Mouse (Mus musculus) midbrain, embryonic 11.5 days (tissue): ENCODE measurements at regions not wholly inside any gene's neighbourhood (a gene's known extent, or its start where the extent isn't known, plus 50 kb on each side); places are given as distances from the start of the nearest gene placed in this dataset.

Experiments used
- ATAC-seq: fragments of 200-750 bp; cut with Nextera tagmentation; 2 replicates; pipeline ENCODE4 v1.8.0; 2017; ENCODE audit warnings: moderate TSS enrichment, moderate library complexity; ENCODE audit not compliant: low FRiP score
- DNase-seq: peaks from one replicate; pipeline ENCODE4 v3.0.0; 2015; ENCODE audit warnings: low spot score; ENCODE audit errors: missing footprints
- H3K27ac ChIP-seq: fragments of 300-500 bp; sonication (generic); 2 replicates; pipeline ENCODE4 v1.5.1; 2014; ENCODE audit warnings: low read depth, low read length
- H3K27me3 ChIP-seq: fragments of 300-500 bp; sonication (generic); 2 replicates; pipeline ENCODE4 v1.6.1; 2014; ENCODE audit warnings: mild to moderate bottlenecking, low read length, moderate library complexity, mixed read lengths; ENCODE audit not compliant: control insufficient read depth, insufficient read depth
- H3K36me3 ChIP-seq: fragments of 300-500 bp; sonication (generic); 2 replicates; pipeline ENCODE4 v1.6.1; 2014; ENCODE audit warnings: mild to moderate bottlenecking, low read length, moderate library complexity, mixed read lengths; ENCODE audit not compliant: control insufficient read depth, insufficient read depth
- H3K4me1 ChIP-seq: fragments of 300-500 bp; sonication (generic); 2 replicates; pipeline ENCODE4 v1.6.1; 2014; ENCODE audit warnings: low read length; ENCODE audit not compliant: control insufficient read depth, insufficient read depth
- H3K4me2 ChIP-seq: fragments of 300-500 bp; sonication (generic); 2 replicates; pipeline ENCODE4 v1.6.1; 2014; ENCODE audit warnings: mild to moderate bottlenecking, moderate library complexity
- H3K4me3 ChIP-seq: fragments of 300-500 bp; sonication (generic); 2 replicates; pipeline ENCODE4 v1.5.1; 2014; ENCODE audit warnings: low read depth, low read length
- H3K9ac ChIP-seq: fragments of 300-500 bp; sonication (generic); 2 replicates; pipeline ENCODE4 v1.6.1; 2014; ENCODE audit warnings: low read length
- H3K9me3 ChIP-seq: fragments of 300-500 bp; sonication (generic); 2 replicates; pipeline ENCODE4 v1.6.1; 2016; ENCODE audit warnings: low read length; ENCODE audit not compliant: control insufficient read depth
- WGBS: fragments of 180-500 bp; shearing (Covaris S2); extraction: QIAGEN DNeasy Blood & Tissue Kit; methylation state at CpG from one replicate; pipeline ENCODE4 v1.1.7; 2014; 5-methylcytosine and 5-hydroxymethylcytosine counted together

GRCm38 (mm10) chr14:120600414-120600935, 122.2 kb downstream of the Rap2a start:
- Histone ChIP-seq H3K4me1 (no peaks in the 10 kb centered on the region), H3K27ac (no peak overlapping the region), H3K36me3 (no peaks in the 10 kb centered on the region), H3K4me3 (no peak overlapping the region), H3K4me2 (no peak overlapping the region), H3K9ac (no peak overlapping the region), H3K27me3 (no peaks in the 10 kb centered on the region), H3K9me3 (no peaks in the 10 kb centered on the region)
- 91% methylated on average over 9 of the region's 9 CpGs for WGBS
- ATAC-seq (peak; percentile 14; the same call in 1 of the 2 replicates), DNase-seq (no peak)

GRCm38 (mm10) chr14:120601510-120601909, 123.3 kb downstream of the Rap2a start:
- Histone ChIP-seq H3K9ac (no peak overlapping the region), H3K4me1 (no peaks in the 10 kb centered on the region), H3K9me3 (no peaks in the 10 kb centered on the region), H3K27ac (no peak overlapping the region), H3K27me3 (no peaks in the 10 kb centered on the region), H3K4me2 (no peak overlapping the region), H3K4me3 (no peak overlapping the region), H3K36me3 (no peaks in the 10 kb centered on the region)
- ATAC-seq (no peak), DNase-seq (no peak)
- 90% methylated on average over 7 of the region's 7 CpGs for WGBS

DNA sequence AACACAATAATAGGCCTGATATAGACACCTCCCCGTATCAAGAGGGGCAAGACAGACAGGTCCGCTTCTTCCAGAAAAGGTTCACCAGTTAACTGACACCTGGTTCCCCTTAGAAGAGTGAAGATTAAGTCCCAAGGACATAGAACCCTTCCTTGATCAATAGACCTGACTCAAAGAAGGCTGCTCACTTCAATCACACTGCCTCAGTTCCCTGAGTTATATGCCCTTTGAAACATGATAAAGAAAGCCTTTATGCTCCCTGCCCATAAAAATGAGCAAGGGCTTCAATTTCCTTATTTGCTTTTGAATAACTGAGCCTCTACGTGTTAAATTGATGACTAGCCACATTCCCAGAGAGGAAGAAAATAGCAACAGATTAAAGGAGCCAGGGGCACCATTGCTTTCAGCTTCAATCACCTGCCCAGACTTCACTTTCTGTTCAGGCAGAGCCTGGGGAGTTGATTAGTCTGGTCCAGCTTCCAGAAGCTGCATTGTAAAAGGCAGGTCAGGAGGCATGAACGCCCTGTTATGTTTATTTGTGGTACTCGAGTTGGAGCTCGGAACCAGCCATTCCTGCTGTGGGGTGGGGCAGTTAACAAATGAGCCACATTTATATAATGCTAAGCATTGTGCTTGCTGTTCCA, 125.7 kb downstream of the Rap2a start:
- WGBS: 77% methylated on average over 6 of the region's 6 CpGs
- no peaks in the 10 kb centered on the region for H3K4me1 ChIP-seq
- H3K27me3 ChIP-seq: no peaks in the 10 kb centered on the region
- H3K9ac ChIP-seq: no peak overlapping the region
- H3K4me2 ChIP-seq: no peak overlapping the region
- no peaks in the 10 kb centered on the region for H3K9me3 ChIP-seq
- H3K4me3 ChIP-seq: no peak overlapping the region
- H3K36me3 ChIP-seq: no peaks in the 10 kb centered on the region
- no peak overlapping the region for H3K27ac ChIP-seq
- DNase-seq (no peak), ATAC-seq (no peak)

DNA sequence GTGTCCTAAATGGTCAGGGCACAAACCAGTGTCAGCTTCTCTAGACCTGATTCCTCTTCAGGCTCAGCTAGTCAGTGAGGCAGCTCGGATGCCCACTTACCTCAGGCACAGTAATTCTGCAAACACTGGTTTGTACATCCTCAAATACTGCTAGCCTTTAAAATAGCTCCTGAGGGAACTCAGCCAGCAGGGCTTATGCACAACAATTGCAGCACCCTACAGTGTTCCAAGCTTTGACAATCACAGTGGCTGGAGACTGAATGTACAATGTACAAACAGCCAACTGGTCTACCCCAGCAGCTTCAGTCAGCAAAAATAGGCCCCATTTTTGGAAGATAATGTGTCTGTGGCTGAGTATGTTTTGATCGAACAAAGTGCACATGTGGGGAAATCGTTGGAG, 129.6 kb downstream of the Rap2a start:
- Histone ChIP-seq H3K4me3 (no peak overlapping the region), H3K9me3 (no peaks in the 10 kb centered on the region), H3K4me1 (no peaks in the 10 kb centered on the region), H3K36me3 (no peaks in the 10 kb centered on the region), H3K27me3 (no peaks in the 10 kb centered on the region), H3K27ac (no peak overlapping the region), H3K4me2 (no peak overlapping the region), H3K9ac (no peak overlapping the region)
- no peak for ATAC-seq
- 81% methylated on average over 3 of the region's 3 CpGs for WGBS
- no peak for DNase-seq

DNA sequence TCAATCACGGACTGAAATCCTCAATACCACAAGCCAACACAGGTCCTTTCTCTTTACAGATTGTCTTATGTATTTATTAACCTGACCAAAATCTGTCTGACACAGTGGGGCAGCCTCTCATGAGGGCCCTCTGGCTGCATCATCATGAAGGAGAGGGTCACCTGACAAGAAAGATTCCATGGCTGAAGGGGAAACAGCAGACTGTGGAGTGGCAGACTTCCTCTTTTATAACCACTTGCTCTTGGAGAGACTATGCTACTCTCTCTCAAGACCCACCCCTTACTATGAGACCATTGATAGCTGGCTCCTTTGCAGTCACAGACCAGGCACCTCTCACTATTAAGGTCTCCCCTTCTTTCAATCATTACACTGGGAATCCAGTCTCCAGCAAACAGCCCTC, 133.1 kb downstream of the Rap2a start:
- Histone ChIP-seq H3K4me1 (no peaks in the 10 kb centered on the region), H3K36me3 (no peaks in the 10 kb centered on the region)

DNA sequence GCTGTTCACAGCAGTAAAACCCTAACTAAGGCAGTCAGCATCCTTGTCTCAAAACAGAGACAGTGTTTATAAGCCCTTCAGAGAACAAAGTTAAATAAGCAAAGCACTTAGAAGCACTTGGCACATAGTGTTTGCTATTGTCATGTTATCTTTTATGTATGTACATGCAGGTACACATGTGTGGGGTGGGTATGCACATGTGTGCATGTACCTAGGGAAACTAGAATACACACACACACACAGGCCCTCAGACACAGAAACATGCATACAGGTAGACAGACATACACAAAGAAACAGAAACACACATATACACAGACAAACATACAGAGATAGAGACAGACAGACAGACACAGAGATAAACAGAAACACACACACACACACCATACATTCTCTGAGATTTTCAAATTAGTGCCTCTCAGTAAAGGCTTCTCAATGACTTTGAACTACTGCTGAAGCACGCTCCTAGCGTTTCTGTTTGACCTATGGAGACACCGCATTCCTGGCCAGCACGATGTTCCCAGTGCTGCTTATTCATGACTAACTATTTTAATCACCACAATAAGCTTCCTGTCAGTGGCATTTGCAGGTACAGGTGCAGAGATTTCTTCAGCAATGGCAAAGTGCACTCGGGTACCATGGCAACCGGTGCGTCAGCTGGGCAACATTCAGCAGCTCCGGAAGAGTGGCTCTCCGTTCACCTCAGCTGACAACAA, 148.1 kb downstream of the Rap2a start:
- DNase-seq (no peak), ATAC-seq (no peak)
- H3K9me3 ChIP-seq: no peaks in the 10 kb centered on the region
- no peak overlapping the region for H3K27ac ChIP-seq
- no peak overlapping the region for H3K9ac ChIP-seq
- no peaks in the 10 kb centered on the region for H3K4me1 ChIP-seq
- WGBS: 81% methylated on average over 9 of the region's 9 CpGs
- H3K36me3 ChIP-seq: no peaks in the 10 kb centered on the region
- H3K4me2 ChIP-seq: no peak overlapping the region
- H3K4me3 ChIP-seq: no peak overlapping the region
- H3K27me3 ChIP-seq: no peaks in the 10 kb centered on the region

More for the DNA sequence above, 133.1 kb downstream of the Rap2a start:
- Histone ChIP-seq H3K4me3 (no peak overlapping the region), H3K27me3 (no peaks in the 10 kb centered on the region), H3K9ac (no peak overlapping the region), H3K9me3 (no peaks in the 10 kb centered on the region), H3K4me2 (no peak overlapping the region), H3K27ac (no peak overlapping the region)
- ATAC-seq (no peak), DNase-seq (no peak)
- WGBS: 88% methylated on average over 1 of the region's 1 CpGs

DNA sequence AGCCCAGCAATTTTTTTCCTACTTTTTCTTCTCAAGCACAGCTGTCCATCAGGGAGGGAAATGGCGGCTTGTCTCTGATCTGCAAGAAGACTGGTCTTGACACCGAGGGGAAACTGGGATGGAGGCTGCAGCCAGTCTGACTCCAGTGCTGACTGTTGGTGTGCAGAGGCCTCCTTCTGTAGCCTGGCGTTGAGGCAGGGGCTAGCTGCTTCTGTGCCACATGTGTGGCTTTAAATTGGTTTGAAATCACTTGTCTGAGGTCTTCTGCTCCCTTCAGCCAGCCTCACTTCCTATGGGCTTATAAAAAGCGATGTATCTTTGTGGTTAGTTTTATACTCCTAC, 148.7 kb downstream of the Rap2a start:
- Histone ChIP-seq H3K4me1 (no peaks in the 10 kb centered on the region), H3K27me3 (no peaks in the 10 kb centered on the region), H3K9me3 (no peaks in the 10 kb centered on the region), H3K4me2 (no peak overlapping the region), H3K27ac (no peak overlapping the region), H3K4me3 (no peak overlapping the region), H3K36me3 (no peaks in the 10 kb centered on the region), H3K9ac (no peak overlapping the region)
- WGBS: 79% methylated on average over 4 of the region's 4 CpGs
- ATAC-seq: no peak
- no peak for DNase-seq

- Histone ChIP-seq H3K9ac (no peak overlapping the region), H3K27ac (no peak overlapping the region), H3K9me3 (no peaks in the 10 kb centered on the region), H3K4me2 (no peak overlapping the region), H3K4me1 (no peaks in the 10 kb centered on the region), H3K4me3 (no peak overlapping the region), H3K36me3 (no peaks in the 10 kb centered on the region), H3K27me3 (no peaks in the 10 kb centered on the region)
- ATAC-seq: no peak
- WGBS: 87% methylated on average over 5 of the region's 5 CpGs
- no peak for DNase-seq
These were observed 154.5 kb downstream of the Rap2a start for GRCm38 (mm10) chr14:120632771-120633170.

DNA sequence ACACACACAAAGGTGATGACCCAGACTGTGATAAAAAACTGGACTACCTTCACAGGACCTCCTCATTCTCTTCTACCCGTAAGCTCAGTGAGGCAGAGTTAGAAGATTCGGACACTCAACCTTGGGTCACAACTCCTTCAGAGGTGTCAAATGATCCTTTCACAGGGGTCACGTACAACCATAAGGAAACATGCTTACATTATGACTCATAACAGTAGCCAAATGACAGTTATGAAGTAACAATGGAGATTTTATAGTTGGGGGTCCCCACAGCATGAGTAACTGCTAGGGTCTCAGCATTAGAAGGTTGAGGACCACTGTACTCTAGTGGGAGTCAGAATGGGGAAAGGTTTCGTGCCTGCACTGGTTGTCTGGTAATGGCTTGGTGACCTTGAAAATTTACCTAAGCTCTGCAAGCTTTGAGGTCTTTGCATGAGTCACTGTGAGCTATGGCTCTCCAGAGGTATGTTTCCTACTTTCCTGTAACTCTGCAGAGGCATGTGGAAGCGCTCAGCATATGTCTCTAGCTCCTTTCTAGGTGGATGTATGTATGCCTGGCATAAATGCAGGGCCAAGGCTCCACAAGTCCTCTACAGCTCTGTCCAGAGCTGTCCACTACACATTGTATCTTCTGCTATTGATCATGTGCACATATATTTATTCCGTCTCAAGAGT, 158.6 kb downstream of the Rap2a start:
- H3K27ac ChIP-seq: no peak overlapping the region
- H3K9me3 ChIP-seq: no peaks in the 10 kb centered on the region
- no peaks in the 10 kb centered on the region for H3K36me3 ChIP-seq
- DNase-seq (peak; percentile 76), ATAC-seq (no peak)
- no peaks in the 10 kb centered on the region for H3K4me1 ChIP-seq
- 92% methylated on average over 6 of the region's 6 CpGs for WGBS
- no peaks in the 10 kb centered on the region for H3K27me3 ChIP-seq
- H3K4me2 ChIP-seq: no peak overlapping the region
- H3K9ac ChIP-seq: no peak overlapping the region
- H3K4me3 ChIP-seq: no peak overlapping the region
